Mouse (Mus musculus) kidney, postnatal 4 days (tissue): ENCODE results near the gene Xlr4a.
"Not testable (repeated sequence)": the region's sequence is repeated elsewhere in the genome, so short reads cannot be mapped to it uniquely, and the experiment has no call there.

Experiments used
- DNase-seq, 2 experiments: peaks; one replicate each; pipeline ENCODE4 v3.0.0; 2021; ENCODE audit warnings: mixed read lengths in 2 of 2

The Xlr4a gene

DNA sequence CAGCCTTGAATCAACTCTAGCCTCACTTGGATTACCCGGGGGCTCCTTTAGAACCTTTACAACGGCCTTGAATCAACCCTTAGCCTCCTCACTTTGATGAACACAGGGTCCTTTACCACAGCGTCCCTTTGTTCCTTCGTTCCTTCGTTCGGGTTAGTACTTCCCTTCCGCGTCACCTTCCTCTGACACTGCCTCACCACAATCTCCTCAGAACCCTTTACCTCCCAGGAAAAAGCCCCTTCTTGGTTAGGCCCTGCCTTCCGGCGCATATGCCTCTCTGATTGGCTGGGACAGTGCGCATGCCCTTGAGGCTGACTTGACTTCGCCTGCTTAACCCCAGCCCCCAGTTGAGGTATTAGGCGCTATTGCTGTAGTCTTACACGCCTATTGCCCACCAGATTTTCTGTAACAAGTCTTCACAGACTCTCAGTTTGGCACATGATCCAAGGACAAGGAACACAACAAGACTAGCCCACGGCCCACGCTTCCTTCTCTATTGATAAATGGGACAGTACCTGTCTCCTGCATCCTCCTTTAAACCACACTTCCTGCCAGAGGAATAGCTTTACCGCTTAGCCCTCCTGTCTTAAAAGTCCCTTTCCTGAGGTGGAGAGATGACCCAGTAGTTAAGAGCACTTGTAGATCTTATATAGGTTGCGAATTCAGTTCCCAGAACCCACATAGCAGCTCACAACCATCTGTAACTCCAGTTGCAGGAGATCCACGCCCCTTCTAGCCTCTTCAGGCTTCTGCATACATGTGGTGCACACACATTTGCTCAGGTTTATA is at the start of gene Xlr4a:
TSS of gene Xlr4a (minus strand) at position 212 of the 789 bp plus-strand sequence.
- DNase-seq = not testable (repeated sequence)

- DNase-seq = not testable (repeated sequence)
Observed at GRCm38 (mm10) chrX:73122859-73123829, 40.9 kb upstream of the Xlr4a start.

DNA sequence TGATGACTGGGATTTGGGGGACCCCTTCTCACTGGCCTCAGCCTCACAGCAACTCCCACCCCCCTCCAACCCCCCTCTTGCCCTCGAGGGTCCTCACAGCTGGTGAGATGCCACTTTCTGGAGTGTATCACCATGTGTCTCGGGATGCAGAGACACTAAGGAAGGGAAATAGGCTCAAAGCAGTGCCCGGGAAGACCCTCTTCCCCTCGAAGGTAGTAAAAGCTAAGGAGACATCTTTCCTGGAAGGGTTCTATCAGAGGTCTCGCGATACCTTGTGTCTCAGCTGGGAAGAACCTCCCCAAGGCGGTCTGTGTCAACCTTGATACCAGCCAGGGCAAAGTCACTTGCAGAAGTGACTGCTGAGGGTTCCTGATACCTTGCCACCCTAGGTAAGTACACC is 34.5 kb upstream of the Xlr4a start, which contains the start of gene Gm14685:
TSS of gene Gm14685 (plus strand) at position 301 of the 400 bp plus-strand sequence.
- not testable (repeated sequence) for DNase-seq

GRCm38 (mm10) chrX:73096941-73097508 is 14.7 kb upstream of the Xlr4a start, which contains the start of gene Xlr3a:
TSS of gene Xlr3a (minus strand) at chrX:73097095.
- peak; percentile 1 to 3 for DNase-seq

- not testable (repeated sequence) for DNase-seq
Observed at GRCm38 (mm10) chrX:73066765-73067312, 15.4 kb downstream of the Xlr4a start.

GRCm38 (mm10) chrX:73064415-73064793 is 17.9 kb downstream of the Xlr4a start, which contains the start of gene Pnma3:
TSS of gene Pnma3 (plus strand) at chrX:73064787.
- no peak for DNase-seq

- DNase-seq = peak; percentile 17 to 43
Observed at GRCm38 (mm10) chrX:73063512-73064414, 18.5 kb downstream of the Xlr4a start.

- DNase-seq = no peak
Observed at GRCm38 (mm10) chrX:73062323-73062722, 20.0 kb downstream of the Xlr4a start.

- no peak for DNase-seq
Observed at GRCm38 (mm10) chrX:73061528-73061927, 20.8 kb downstream of the Xlr4a start.

DNA sequence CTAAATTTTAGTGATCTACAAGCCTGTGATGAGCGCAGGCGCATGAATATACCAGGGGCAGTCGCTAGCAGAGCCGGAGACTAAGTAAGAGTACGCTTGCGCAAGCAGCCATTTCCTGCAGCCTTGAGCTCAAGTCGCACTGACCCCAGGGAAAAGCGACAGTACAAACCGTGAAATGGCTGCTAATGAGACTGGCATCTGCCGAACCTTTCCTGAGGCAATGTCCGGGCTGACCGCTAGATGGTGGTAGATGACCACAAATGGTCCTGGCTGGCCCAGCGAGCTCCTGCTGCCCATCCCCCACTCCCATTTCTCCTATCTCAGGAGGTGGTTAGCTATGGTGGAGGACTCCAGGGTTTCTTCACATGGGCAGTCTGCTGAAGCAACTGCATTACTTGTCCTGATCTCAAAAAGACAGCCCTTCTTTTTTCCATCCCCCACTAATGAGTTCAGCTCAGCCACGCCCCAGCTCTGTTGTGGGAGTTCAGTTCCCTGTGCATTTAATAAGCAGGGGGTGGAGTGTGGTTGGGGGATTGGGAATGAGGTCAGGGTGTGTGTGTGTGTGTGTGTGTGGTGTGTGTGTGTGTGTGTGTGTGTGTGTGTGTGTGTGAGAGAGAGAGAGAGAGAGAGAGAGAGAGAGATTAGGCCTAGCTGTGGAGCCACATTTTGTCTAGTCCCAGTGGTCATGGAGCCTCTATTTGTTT is 28.3 kb downstream of the Xlr4a start:
- DNase-seq = peak; percentile 94 to 96

DNA sequence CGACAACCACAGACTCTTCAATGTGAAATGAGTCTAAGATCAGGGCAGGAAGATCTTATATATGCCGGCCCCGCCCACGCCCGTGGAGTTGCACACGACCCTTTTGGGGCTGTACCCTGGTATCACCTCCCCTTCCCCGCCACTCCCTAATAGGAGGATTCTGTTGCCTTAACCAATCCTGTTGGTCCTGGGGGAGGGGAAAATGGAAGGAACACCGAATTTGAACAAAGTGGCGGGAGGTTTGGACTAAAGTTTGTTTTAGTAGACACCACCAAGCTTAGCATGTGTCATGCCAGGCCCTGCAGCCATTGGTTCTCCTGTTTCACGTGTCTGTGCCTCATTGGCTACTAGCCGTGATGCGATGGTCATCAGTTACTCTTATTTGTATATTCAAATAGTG is 42.6 kb downstream of the Xlr4a start:
- DNase-seq = no peak

GRCm38 (mm10) chrX:73038831-73039230 is 43.4 kb downstream of the Xlr4a start:
- no peak for DNase-seq

GRCm38 (mm10) chrX:73037003-73037402 is 45.3 kb downstream of the Xlr4a start, which contains the start of gene Pnma5:
TSS of gene Pnma5 (minus strand) at chrX:73037103.
- no peak for DNase-seq
